Comparison of ENCODE assay signal across 9 mouse cellular contexts in genomic region chr8:87660029-87660915, GRCm38 (mm10).
DNase-seq lines count a peak whose midpoint lies in the region; ATAC-seq lines count a peak whose summit lies in the region.
"Had no signal": no experiment of that assay in that cellular context is flagged by ENCODE, and none has a peak within 500 bp of the region (broad histone marks: within the 10 kb centered on the region; RNA-seq: fewer than 3 reads in every experiment).

No protein-coding gene starts in this region.

- H3K9ac ChIP-seq in forebrain, embryonic 12.5 days: peak overlapping the region; percentile 46
- no peak overlapping the region for H3K9ac ChIP-seq in limb, embryonic 15.5 days

- ATAC-seq in forebrain, embryonic 12.5 days (ENCODE audit: low FRiP score): peak; percentile 48; the same call in 1 of the 2 replicates
- no peak for ATAC-seq in limb, embryonic 15.5 days (ENCODE audit: insufficient number of reproducible peaks, low FRiP score, low TSS enrichment, low read depth)

- H3K4me3 ChIP-seq in forebrain, embryonic 12.5 days (replicated peaks): peak overlapping the region; percentile 23
- H3K4me3 ChIP-seq in limb, embryonic 15.5 days: peak overlapping the region; percentile 28

- peaks cover 65% of the 10 kb centered on the region for H3K4me1 ChIP-seq in forebrain, embryonic 12.5 days
- peaks cover 51% of the 10 kb centered on the region for H3K4me1 ChIP-seq in limb, embryonic 15.5 days

- peaks cover 29% of the 10 kb centered on the region for H3K27me3 ChIP-seq in forebrain, embryonic 12.5 days
- peaks cover 33% of the 10 kb centered on the region for H3K27me3 ChIP-seq in limb, embryonic 15.5 days

- H3K4me2 ChIP-seq in forebrain, embryonic 12.5 days: peak overlapping the region; percentile 53
- peak overlapping the region; percentile 53 for H3K4me2 ChIP-seq in limb, embryonic 15.5 days

- H3K27ac ChIP-seq in forebrain, embryonic 12.5 days: peak overlapping the region; percentile 70
- no peak overlapping the region for H3K27ac ChIP-seq in limb, embryonic 15.5 days

- H3K9me3 ChIP-seq in forebrain, embryonic 12.5 days: no peaks in the 10 kb centered on the region
- H3K9me3 ChIP-seq in limb, embryonic 15.5 days: no peaks in the 10 kb centered on the region

- no peaks in the 10 kb centered on the region; the same call in 1 of the 2 replicates for H3K36me3 ChIP-seq in forebrain, embryonic 12.5 days (replicated peaks)
- no peaks in the 10 kb centered on the region for H3K36me3 ChIP-seq in limb, embryonic 15.5 days

- WGBS in forebrain, embryonic 12.5 days: 2% methylated on average over 43 of the region's 43 CpGs
- WGBS in limb, embryonic 15.5 days: 7% methylated on average over 43 of the region's 43 CpGs

- DNase-seq in thymus, postnatal 14 days: peak; percentile 13
- no peak for DNase-seq in thymus, postnatal 25 days
- DNase-seq in spleen, adult 12 weeks (ENCODE audit: low spot score): no peak
- no peak for DNase-seq in layer of hippocampus, adult 18-20 months (ENCODE audit: low spot score in 2 of 2)
- DNase-seq in left cerebral cortex, adult 8-10 months (ENCODE audit: low spot score in 2 of 2): no peak
- DNase-seq: adrenal gland, adult 8-10 months; gastrocnemius, postnatal 14 days had no signal
